Mouse (Mus musculus) ES-Bruce4 (cell line): Measurements from ENCODE around the gene Il10. TPM values are rescaled to one million over a fixed set of nuclear protein-coding genes. Genes with fewer than 3 reads are reported as not detected.

Experiments
- H3K27ac ChIP-seq: 2 replicates; pipeline ENCODE4 v1.5.1; 2012; ENCODE audit warnings: low read length, inconsistent platforms; ENCODE audit not compliant: insufficient read depth
- H3K27me3 ChIP-seq: 2 replicates; pipeline ENCODE4 v1.6.1; 2012; ENCODE audit warnings: mild to moderate bottlenecking, low read length, inconsistent platforms; ENCODE audit not compliant: control insufficient read depth, poor library complexity, insufficient read depth, severe bottlenecking
- H3K36me3 ChIP-seq: 2 replicates; pipeline ENCODE4 v1.6.1; 2012; ENCODE audit warnings: inconsistent platforms, mild to moderate bottlenecking, low read length, moderate library complexity; ENCODE audit not compliant: control insufficient read depth, poor library complexity, insufficient read depth, severe bottlenecking
- H3K4me1 ChIP-seq: one replicate; pipeline ENCODE4 v1.8.1; 2011; ENCODE audit warnings: low read length; ENCODE audit not compliant: control insufficient read depth, insufficient read depth
- H3K4me3 ChIP-seq: 2 replicates; pipeline ENCODE4 v1.5.1; 2011; ENCODE audit warnings: low read depth, mild to moderate bottlenecking, low read length
- H3K9ac ChIP-seq: 2 replicates; pipeline ENCODE4 v1.6.1; 2012; ENCODE audit warnings: low read depth, mild to moderate bottlenecking, inconsistent platforms; ENCODE audit not compliant: poor library complexity, severe bottlenecking
- H3K9me3 ChIP-seq: replicated peaks from 2 replicates; pipeline ENCODE4 v1.6.1; 2012; ENCODE audit warnings: mild to moderate bottlenecking, low read length, inconsistent platforms; ENCODE audit not compliant: control insufficient read depth, poor library complexity, insufficient read depth, severe bottlenecking
- CTCF ChIP-seq: IDR thresholded peaks from one replicate; pipeline ENCODE4 v1.8.1; 2011; ENCODE audit warnings: low read depth, low read length
- EP300 ChIP-seq: IDR thresholded peaks from 2 replicates; pipeline ENCODE4 v1.6.1; 2011; ENCODE audit warnings: low read depth, low read length; ENCODE audit not compliant: insufficient read depth
- POLR2A ChIP-seq: IDR thresholded peaks from one replicate; pipeline ENCODE4 v1.8.1; 2011; ENCODE audit warnings: low read length; ENCODE audit not compliant: insufficient read depth
- polyA plus RNA-seq: library from polyadenylated mRNA; stranded (reverse); fragments of >200 nt; gene quantifications from 2 replicates; pipeline ENCODE4 v1.2.4, GENCODE M21; 2011; ENCODE audit warnings: low read depth; ENCODE audit not compliant: missing spikeins, insufficient read depth, insufficient read length

The Il10 gene
- polyA plus RNA-seq, 1 experiment: not detected

- no peak for TF ChIP-seq EP300
- no peaks in the 10 kb centered on the region for H3K36me3 ChIP-seq
These were observed 29.2 kb upstream of the Il10 start for GRCm38 (mm10) chr1:130990448-130990847.

GRCm38 (mm10) chr1:130993574-130994154, 26.0 kb upstream of the Il10 start:
- Histone ChIP-seq H3K4me3 (no peak overlapping the region), H3K9me3 (no peaks in the 10 kb centered on the region), H3K27ac (no peak overlapping the region), H3K9ac (no peak overlapping the region), H3K27me3 (no peaks in the 10 kb centered on the region), H3K4me1 (no peaks in the 10 kb centered on the region), H3K36me3 (no peaks in the 10 kb centered on the region)
- no peak for TF ChIP-seq EP300
- no peak for TF ChIP-seq CTCF
- no peak for TF ChIP-seq POLR2A

More at GRCm38 (mm10) chr1:130990448-130990847, 29.2 kb upstream of the Il10 start:
- Histone ChIP-seq H3K27ac (no peak overlapping the region), H3K4me1 (no peaks in the 10 kb centered on the region), H3K9me3 (no peaks in the 10 kb centered on the region), H3K9ac (no peak overlapping the region), H3K4me3 (no peak overlapping the region), H3K27me3 (no peaks in the 10 kb centered on the region)

GRCm38 (mm10) chr1:130995515-130995914, 24.1 kb upstream of the Il10 start:
- TF ChIP-seq EP300: no peak
- TF ChIP-seq POLR2A: no peak
- TF ChIP-seq CTCF: no peak
- Histone ChIP-seq H3K27ac (no peak overlapping the region), H3K4me1 (no peaks in the 10 kb centered on the region), H3K9me3 (no peaks in the 10 kb centered on the region), H3K9ac (no peak overlapping the region), H3K36me3 (no peaks in the 10 kb centered on the region), H3K4me3 (no peak overlapping the region), H3K27me3 (no peaks in the 10 kb centered on the region)

DNA sequence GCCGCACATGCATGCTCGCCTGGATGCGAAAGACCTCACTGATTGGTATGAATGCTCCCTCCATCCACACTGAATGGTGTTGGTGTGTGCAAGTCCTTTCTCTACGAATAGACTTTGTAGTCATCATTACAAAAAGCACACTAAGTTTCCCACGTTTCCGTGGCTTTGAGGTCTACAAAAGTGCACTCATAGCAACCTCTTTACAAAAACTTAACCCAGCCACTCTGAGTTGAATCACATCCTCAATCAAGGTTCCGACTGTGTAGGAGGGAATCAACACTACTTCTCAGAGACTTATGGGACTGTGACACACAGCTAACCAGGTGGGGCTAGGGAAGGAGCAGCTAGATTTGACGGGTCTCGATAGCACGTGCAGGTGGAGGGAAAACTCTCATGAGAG, 23.3 kb upstream of the Il10 start:
- no peak overlapping the region for H3K4me3 ChIP-seq
- H3K4me1 ChIP-seq: no peaks in the 10 kb centered on the region
- H3K27me3 ChIP-seq: no peaks in the 10 kb centered on the region
- H3K27ac ChIP-seq: no peak overlapping the region
- H3K36me3 ChIP-seq: no peaks in the 10 kb centered on the region
- H3K9me3 ChIP-seq: no peaks in the 10 kb centered on the region
- no peak for TF ChIP-seq EP300
- no peak for TF ChIP-seq POLR2A
- no peak for TF ChIP-seq CTCF
- H3K9ac ChIP-seq: no peak overlapping the region

GRCm38 (mm10) chr1:130997441-130997840, 22.2 kb upstream of the Il10 start:
- no peaks in the 10 kb centered on the region for H3K36me3 ChIP-seq
- H3K27ac ChIP-seq: no peak overlapping the region
- no peak for TF ChIP-seq POLR2A
- TF ChIP-seq CTCF: no peak
- no peak for TF ChIP-seq EP300
- H3K9ac ChIP-seq: no peak overlapping the region
- no peak overlapping the region for H3K4me3 ChIP-seq
- no peaks in the 10 kb centered on the region for H3K4me1 ChIP-seq
- H3K9me3 ChIP-seq: no peaks in the 10 kb centered on the region
- no peaks in the 10 kb centered on the region for H3K27me3 ChIP-seq

- Histone ChIP-seq H3K9ac (no peak overlapping the region), H3K27ac (no peak overlapping the region), H3K9me3 (no peaks in the 10 kb centered on the region), H3K27me3 (no peaks in the 10 kb centered on the region), H3K4me1 (no peaks in the 10 kb centered on the region), H3K36me3 (no peaks in the 10 kb centered on the region), H3K4me3 (no peak overlapping the region)
- TF ChIP-seq EP300 (no peak), CTCF (no peak), POLR2A (no peak)
These were observed 21.3 kb upstream of the Il10 start for GRCm38 (mm10) chr1:130998321-130998720.
